Mouse (Mus musculus): ENCODE results near the gene Hist3h2a.
A peak's percentile ranks its signal among the peaks of the same experiment; 100 is the strongest.

Hist3h2a gene

GRCm38 (mm10) chr11:58969027-58969426, 14.5 kb downstream of the Hist3h2a start:
- DNase-seq = no peak

- DNase-seq = peak; percentile 47
Observed at GRCm38 (mm10) chr11:58969659-58970058, 15.2 kb downstream of the Hist3h2a start.

GRCm38 (mm10) chr11:58970831-58971530, 16.5 kb downstream of the Hist3h2a start:
- no peak for DNase-seq

GRCm38 (mm10) chr11:58971796-58972195, 17.3 kb downstream of the Hist3h2a start:
- DNase-seq = no peak

GRCm38 (mm10) chr11:58974414-58974813, 19.9 kb downstream of the Hist3h2a start:
- no peak for DNase-seq

GRCm38 (mm10) chr11:58977150-58977549, 22.7 kb downstream of the Hist3h2a start:
- DNase-seq = peak; percentile 16

- no peak for DNase-seq
Observed at GRCm38 (mm10) chr11:58977607-58978026, 23.1 kb downstream of the Hist3h2a start.

- peak; percentile 62 for DNase-seq
Observed at GRCm38 (mm10) chr11:58978027-58978705, 23.7 kb downstream of the Hist3h2a start, which contains the start of gene Trim11. TSS of gene Trim11 (plus strand) at chr11:58978093.

- DNase-seq = peak; percentile 23
Observed at GRCm38 (mm10) chr11:58978706-58979030, 24.2 kb downstream of the Hist3h2a start.

GRCm38 (mm10) chr11:58979183-58979582, 24.7 kb downstream of the Hist3h2a start:
- DNase-seq = no peak

GRCm38 (mm10) chr11:58979661-58980060, 25.2 kb downstream of the Hist3h2a start:
- DNase-seq = peak; percentile 26

- no peak for DNase-seq
Observed at GRCm38 (mm10) chr11:58980381-58980990, 26.0 kb downstream of the Hist3h2a start.

- DNase-seq = peak; percentile 68
Observed at GRCm38 (mm10) chr11:58981541-58982447, 27.3 kb downstream of the Hist3h2a start.

- no peak for DNase-seq
Observed at GRCm38 (mm10) chr11:58982471-58983097, 28.1 kb downstream of the Hist3h2a start.

GRCm38 (mm10) chr11:58983691-58984341, 29.3 kb downstream of the Hist3h2a start:
- no peak for DNase-seq

- no peak for DNase-seq
Observed at GRCm38 (mm10) chr11:58984657-58985056, 30.2 kb downstream of the Hist3h2a start.

GRCm38 (mm10) chr11:58985299-58985917, 30.9 kb downstream of the Hist3h2a start:
- DNase-seq = no peak

GRCm38 (mm10) chr11:58989166-58989565, 34.7 kb downstream of the Hist3h2a start:
- DNase-seq = no peak

GRCm38 (mm10) chr11:58990141-58990540, 35.7 kb downstream of the Hist3h2a start:
- no peak for DNase-seq

- no peak for DNase-seq
Observed at GRCm38 (mm10) chr11:58990794-58991193, 36.3 kb downstream of the Hist3h2a start.

GRCm38 (mm10) chr11:58991911-58992310, 37.4 kb downstream of the Hist3h2a start:
- no peak for DNase-seq
